Mouse (Mus musculus): Measurements from ENCODE around the gene Gm42957. TPM values are rescaled to one million over a fixed set of nuclear protein-coding genes. Genes with fewer than 3 reads are reported as not detected.

Gm42957 gene
- polyA plus RNA-seq, 1 experiment from 2014 or later = 0.13 TPM

- H3K9me3 ChIP-seq = no peaks in the 10 kb centered on the region
- no peak overlapping the region for H3K4me2 ChIP-seq
- peaks cover 26% of the 10 kb centered on the region for H3K36me3 ChIP-seq
- no peak for ATAC-seq (ENCODE audit: low FRiP score, low read depth)
- peaks cover 17% of the 10 kb centered on the region for H3K4me1 ChIP-seq (replicated peaks)
- no peak overlapping the region for H3K4me3 ChIP-seq
- H3K27me3 ChIP-seq = no peaks in the 10 kb centered on the region
- no peak overlapping the region for H3K9ac ChIP-seq
- 60% methylated on average over 19 of the region's 19 CpGs for WGBS
- no peak overlapping the region for H3K27ac ChIP-seq (replicated peaks)
Observed at GRCm38 (mm10) chr3:96698993-96699690, 63.9 kb downstream of the Gm42957 start.

- Histone ChIP-seq H3K27me3 (no peaks in the 10 kb centered on the region), H3K9ac (no peak overlapping the region), H3K4me1 (replicated peaks) (peaks cover 17% of the 10 kb centered on the region), H3K9me3 (no peaks in the 10 kb centered on the region), H3K36me3 (peaks cover 33% of the 10 kb centered on the region), H3K4me2 (no peak overlapping the region), H3K27ac (replicated peaks) (no peak overlapping the region), H3K4me3 (no peak overlapping the region)
- ATAC-seq (ENCODE audit: low FRiP score, low read depth) = no peak
- WGBS = 56% methylated on average over 7 of the region's 7 CpGs
Observed at GRCm38 (mm10) chr3:96700376-96700775, 65.1 kb downstream of the Gm42957 start.

GRCm38 (mm10) chr3:96701003-96701402 is 65.7 kb downstream of the Gm42957 start:
- ATAC-seq (ENCODE audit: low FRiP score, low read depth) = no peak
- H3K27ac ChIP-seq (replicated peaks) = no peak overlapping the region
- no peaks in the 10 kb centered on the region for H3K9me3 ChIP-seq
- 88% methylated on average over 4 of the region's 4 CpGs for WGBS
- peaks cover 33% of the 10 kb centered on the region for H3K36me3 ChIP-seq
- peaks cover 12% of the 10 kb centered on the region for H3K4me1 ChIP-seq (replicated peaks)
- H3K4me3 ChIP-seq = no peak overlapping the region
- no peaks in the 10 kb centered on the region for H3K27me3 ChIP-seq
- H3K4me2 ChIP-seq = no peak overlapping the region
- no peak overlapping the region for H3K9ac ChIP-seq

Other genes starting within 250 kb of the Gm42957 start
- gene BC107364, start 183.2 kb upstream of the Gm42957 start, polyA plus RNA-seq (2015; fragmentation: Nextera tagmentation; extraction: Ambion mirVana) = not detected in 2 replicates
- 1.9 and 2.0 TPM in 2 replicates for gene Hfe2, start 110.3 kb upstream of the Gm42957 start, polyA plus RNA-seq (2015; fragmentation: Nextera tagmentation; extraction: Ambion mirVana)
- 48.2 and 53.0 TPM in 2 replicates for gene Txnip, start 77.5 kb upstream of the Gm42957 start, polyA plus RNA-seq (2015; fragmentation: Nextera tagmentation; extraction: Ambion mirVana)
- 1.8 and 2.2 TPM in 2 replicates for gene Gm16253, start 58.5 kb upstream of the Gm42957 start, polyA plus RNA-seq (2015; fragmentation: Nextera tagmentation; extraction: Ambion mirVana)
- gene Polr3gl, start 41.3 kb upstream of the Gm42957 start, polyA plus RNA-seq (2015; fragmentation: Nextera tagmentation; extraction: Ambion mirVana) = 36.8 and 38.8 TPM in 2 replicates
- 16.7 and 19.9 TPM in 2 replicates for gene Ankrd34a, start 38.8 kb upstream of the Gm42957 start, polyA plus RNA-seq (2015; fragmentation: Nextera tagmentation; extraction: Ambion mirVana)
- 5.4 and 6.1 TPM in 2 replicates for gene Lix1l, start 34.3 kb upstream of the Gm42957 start, polyA plus RNA-seq (2015; fragmentation: Nextera tagmentation; extraction: Ambion mirVana)
- 109 and 119 TPM in 2 replicates for gene Rbm8a, start 5.5 kb upstream of the Gm42957 start, polyA plus RNA-seq (2015; fragmentation: Nextera tagmentation; extraction: Ambion mirVana)
- 54.7 and 59.9 TPM in 2 replicates for gene Pex11b, start 98 bp upstream of the Gm42957 start, polyA plus RNA-seq (2015; fragmentation: Nextera tagmentation; extraction: Ambion mirVana)
- gene Itga10, start 10.1 kb downstream of the Gm42957 start, polyA plus RNA-seq (2015; fragmentation: Nextera tagmentation; extraction: Ambion mirVana) = 1.1 and 1.4 TPM in 2 replicates
- 2.2 and 2.7 TPM in 2 replicates for gene Ankrd35, start 34.7 kb downstream of the Gm42957 start, polyA plus RNA-seq (2015; fragmentation: Nextera tagmentation; extraction: Ambion mirVana)
- 38.3 and 42.6 TPM in 2 replicates for gene Pias3, start 60.9 kb downstream of the Gm42957 start, polyA plus RNA-seq (2015; fragmentation: Nextera tagmentation; extraction: Ambion mirVana)
- 19.0 and 19.4 TPM in 2 replicates for gene Nudt17, start 73.1 kb downstream of the Gm42957 start, polyA plus RNA-seq (2015; fragmentation: Nextera tagmentation; extraction: Ambion mirVana)
- gene Polr3c, start 92.2 kb downstream of the Gm42957 start, polyA plus RNA-seq (2015; fragmentation: Nextera tagmentation; extraction: Ambion mirVana) = 29.7 and 31.1 TPM in 2 replicates
- gene Rnf115, start 92.2 kb downstream of the Gm42957 start, polyA plus RNA-seq (2015; fragmentation: Nextera tagmentation; extraction: Ambion mirVana) = 72.2 and 76.6 TPM in 2 replicates
- 0.16 TPM in 1 of 2 replicates, not detected in the other for gene Pdzk1, start 193.8 kb downstream of the Gm42957 start, polyA plus RNA-seq (2015; fragmentation: Nextera tagmentation; extraction: Ambion mirVana)
- 0.26 and 0.29 TPM in 2 replicates for gene Cd160, start 193.9 kb downstream of the Gm42957 start, polyA plus RNA-seq (2015; fragmentation: Nextera tagmentation; extraction: Ambion mirVana)

All from hindbrain, embryonic 15.5 days (tissue).